Mouse (Mus musculus) hindbrain, postnatal 0 days (tissue): ENCODE results near the gene Cxcl5. TPM values are rescaled to one million over a fixed set of nuclear protein-coding genes. Genes with fewer than 3 reads are reported as not detected.
"Not testable (repeated sequence)": the region's sequence is repeated elsewhere in the genome, so short reads cannot be mapped to it uniquely, and the experiment has no call there.

Source experiments
- ATAC-seq: fragments of 200-750 bp; cut with Nextera tagmentation; 2 replicates; pipeline ENCODE4 v1.8.0; 2017; ENCODE audit warnings: mild to moderate bottlenecking, moderate TSS enrichment, moderate library complexity
- DNase-seq: peaks from one replicate; pipeline ENCODE4 v3.0.0-alpha.2; 2015; ENCODE audit warnings: low spot score
- H3K27ac ChIP-seq: fragments of 300-500 bp; sonication (generic); 2 replicates; pipeline ENCODE4 v1.5.1; 2014; ENCODE audit warnings: mild to moderate bottlenecking
- H3K27me3 ChIP-seq: fragments of 300-500 bp; sonication (generic); 2 replicates; pipeline ENCODE4 v1.6.1; 2014; ENCODE audit warnings: low read length, mixed read lengths; ENCODE audit not compliant: insufficient read depth
- H3K36me3 ChIP-seq: fragments of 300-500 bp; sonication (generic); 2 replicates; pipeline ENCODE4 v1.6.1; 2014; ENCODE audit warnings: low read length, mixed read lengths; ENCODE audit not compliant: insufficient read depth
- H3K4me1 ChIP-seq: fragments of 300-500 bp; sonication (generic); 2 replicates; pipeline ENCODE4 v1.6.1; 2014; ENCODE audit warnings: antibody characterized with exemption, low read length, mixed read lengths; ENCODE audit not compliant: insufficient read depth
- H3K4me2 ChIP-seq: fragments of 300-500 bp; sonication (generic); 2 replicates; pipeline ENCODE4 v1.6.1; 2014; ENCODE audit warnings: low read depth, mild to moderate bottlenecking, low read length, moderate library complexity, mixed read lengths
- H3K4me3 ChIP-seq: fragments of 300-500 bp; sonication (generic); 2 replicates; pipeline ENCODE4 v1.5.1; 2014; ENCODE audit warnings: low read length
- H3K9ac ChIP-seq: fragments of 300-500 bp; sonication (generic); replicated peaks from 2 replicates; pipeline ENCODE4 v1.6.1; 2014; ENCODE audit warnings: mild to moderate bottlenecking, low read length, moderate library complexity, mixed read lengths
- H3K9me3 ChIP-seq: fragments of 300-500 bp; sonication (generic); 2 replicates; pipeline ENCODE4 v1.6.1; 2016; ENCODE audit warnings: low read length, mixed read lengths
- CTCF ChIP-seq: IDR thresholded peaks from 2 replicates; pipeline ENCODE4 v1.5.1; 2016; ENCODE audit warnings: antibody characterized with exemption, control low read depth, low read depth
- WGBS: fragments of 180-500 bp; shearing (Covaris S2); extraction: QIAGEN DNeasy Blood & Tissue Kit; methylation state at CpG from one replicate; pipeline ENCODE4 v1.1.7; 2014; 5-methylcytosine and 5-hydroxymethylcytosine counted together
- polyA plus RNA-seq: library from polyadenylated mRNA; unstranded; fragments of >200 nt; fragmentation: Nextera tagmentation; extraction: Ambion mirVana; gene quantifications from 2 replicates; pipeline ENCODE4 v1.2.1, GENCODE M21; 2015
- total RNA-seq: library from RNA; depleted of rRNA; stranded (reverse); fragments of >200 nt; gene quantifications from 2 replicates; pipeline ENCODE4 v1.2.3, GENCODE M21; 2014

Gene Cxcl5
- total and polyA plus RNA-seq, 2 experiments from 2014 or later, result 0.28 TPM; not detected in 1

DNA sequence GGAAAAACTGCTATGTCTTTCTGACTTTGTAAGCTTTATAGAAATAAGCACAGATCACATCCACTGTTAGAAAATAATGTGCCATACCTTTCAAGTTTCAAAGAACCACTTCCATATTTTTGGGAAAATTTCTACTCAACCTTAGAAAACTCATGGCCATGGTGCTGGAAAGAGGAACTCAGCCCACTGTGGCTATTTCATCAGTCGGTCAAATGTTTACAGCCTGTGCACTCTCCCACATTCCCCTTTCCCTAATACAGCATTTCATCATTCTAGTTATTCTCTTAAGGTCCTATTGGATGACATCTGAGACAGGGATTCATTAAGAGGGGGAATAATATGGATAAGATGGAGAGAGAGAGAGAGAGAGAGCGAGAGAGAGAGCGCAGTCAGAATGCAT lies 24.5 kb downstream of the Cxcl5 start:
- no peaks in the 10 kb centered on the region for H3K27me3 ChIP-seq
- no peak overlapping the region for H3K27ac ChIP-seq
- H3K4me3 ChIP-seq, result no peak overlapping the region
- H3K4me2 ChIP-seq, result no peak overlapping the region
- H3K9me3 ChIP-seq, result no peaks in the 10 kb centered on the region
- TF ChIP-seq CTCF, result no peak
- no peak overlapping the region for H3K9ac ChIP-seq
- WGBS, result 86% methylated on average over 3 of the region's 3 CpGs
- H3K36me3 ChIP-seq, result no peaks in the 10 kb centered on the region
- ATAC-seq (no peak), DNase-seq (no peak)
- peaks cover 3% of the 10 kb centered on the region; the same call in 1 of the 2 replicates for H3K4me1 ChIP-seq

DNA sequence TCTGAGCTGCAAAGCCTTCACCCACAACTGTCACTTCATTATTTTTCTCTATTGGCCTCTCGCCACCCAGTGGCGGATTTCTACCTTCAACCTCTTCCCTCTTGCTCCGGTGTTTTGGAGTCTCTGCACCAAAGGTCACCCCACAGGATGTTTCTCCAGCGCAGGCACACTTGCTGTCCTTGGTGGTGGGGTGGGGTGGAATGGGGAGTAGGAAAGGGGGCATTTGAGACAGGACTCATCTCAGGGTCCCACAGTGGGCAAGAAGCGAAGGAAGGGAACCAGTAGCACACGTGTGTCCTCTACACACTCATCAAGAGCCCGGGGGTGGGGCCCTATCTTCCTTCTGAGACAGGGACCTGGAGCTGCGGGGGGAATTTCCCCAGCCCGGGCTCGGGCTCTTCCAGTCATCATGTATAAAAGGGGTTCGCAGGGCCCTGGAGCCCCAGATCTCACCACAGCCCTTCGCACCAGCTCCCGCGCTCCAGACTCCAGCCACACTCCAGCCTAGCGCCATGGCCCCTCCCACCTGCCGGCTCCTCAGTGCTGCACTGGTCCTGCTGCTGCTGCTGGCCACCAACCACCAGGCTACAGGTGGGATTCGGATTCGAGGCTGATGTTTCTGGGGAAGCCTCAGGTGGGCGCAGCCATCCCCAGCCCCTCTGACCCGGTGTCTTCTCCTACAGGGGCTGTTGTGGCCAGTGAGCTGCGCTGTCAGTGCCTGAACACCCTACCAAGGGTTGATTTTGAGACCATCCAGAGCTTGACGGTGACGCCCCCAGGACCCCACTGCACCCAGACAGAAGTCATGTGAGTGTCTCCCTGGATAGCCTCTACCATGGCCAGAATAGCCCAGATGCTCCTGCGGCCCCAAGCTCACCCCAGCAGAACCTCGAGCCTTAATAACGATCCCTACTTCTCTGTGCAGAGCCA lies 26.8 kb downstream of the Cxcl5 start, which contains the start of gene Cxcl3:
Cxcl3 (plus strand) TSS at position 445 of the 930 bp plus-strand sequence.
- no peaks in the 10 kb centered on the region for H3K36me3 ChIP-seq
- peak within 1 kb of the TSS; percentile 65 for H3K4me2 ChIP-seq
- H3K4me1 ChIP-seq, result peaks cover 3% of the 10 kb centered on the region; the same call in 1 of the 2 replicates
- 16% methylated on average over 25 of the region's 26 CpGs for WGBS
- H3K9me3 ChIP-seq, result no peaks in the 10 kb centered on the region
- H3K9ac ChIP-seq, result 0 out of 2 replicates have a peak within 1 kb of the TSS, but pooled peaks have one; percentile 10
- peak; percentile 51 for TF ChIP-seq CTCF
- peak; percentile 89 for ATAC-seq
- DNase-seq, result peak; percentile 70
- H3K27me3 ChIP-seq, result no peaks in the 10 kb centered on the region
- H3K27ac ChIP-seq, result no peak within 1 kb of the TSS
- H3K4me3 ChIP-seq, result peak within 1 kb of the TSS; percentile 30

DNA sequence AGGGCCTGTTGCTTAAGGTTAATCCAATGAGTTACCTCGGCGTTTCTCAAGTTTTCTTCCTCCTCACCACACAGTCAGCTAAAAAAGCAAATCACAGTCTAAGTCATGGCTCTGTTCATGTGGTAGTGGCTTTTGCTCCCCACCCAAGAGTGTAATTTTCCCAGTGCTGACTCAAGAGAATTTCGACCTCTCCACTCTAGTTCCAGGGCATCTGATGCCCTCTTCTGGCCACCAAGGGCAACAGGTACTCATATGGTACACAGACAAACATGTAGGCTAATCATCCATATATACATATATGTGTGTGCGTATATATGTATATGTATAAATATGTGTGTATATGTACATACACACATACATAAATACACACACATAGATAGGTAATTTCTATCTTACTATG lies 29.0 kb downstream of the Cxcl5 start:
- peak; percentile 37 for TF ChIP-seq CTCF
- H3K9ac ChIP-seq, result no peak overlapping the region
- 77% methylated on average over 4 of the region's 4 CpGs for WGBS
- ATAC-seq (no peak), DNase-seq (peak; percentile 8)
- no peaks in the 10 kb centered on the region for H3K36me3 ChIP-seq
- no peaks in the 10 kb centered on the region for H3K27me3 ChIP-seq
- peaks cover 3% of the 10 kb centered on the region; the same call in 1 of the 2 replicates for H3K4me1 ChIP-seq
- H3K27ac ChIP-seq, result no peak overlapping the region
- H3K4me2 ChIP-seq, result no peak overlapping the region
- no peaks in the 10 kb centered on the region for H3K9me3 ChIP-seq
- H3K4me3 ChIP-seq, result no peak overlapping the region

DNA sequence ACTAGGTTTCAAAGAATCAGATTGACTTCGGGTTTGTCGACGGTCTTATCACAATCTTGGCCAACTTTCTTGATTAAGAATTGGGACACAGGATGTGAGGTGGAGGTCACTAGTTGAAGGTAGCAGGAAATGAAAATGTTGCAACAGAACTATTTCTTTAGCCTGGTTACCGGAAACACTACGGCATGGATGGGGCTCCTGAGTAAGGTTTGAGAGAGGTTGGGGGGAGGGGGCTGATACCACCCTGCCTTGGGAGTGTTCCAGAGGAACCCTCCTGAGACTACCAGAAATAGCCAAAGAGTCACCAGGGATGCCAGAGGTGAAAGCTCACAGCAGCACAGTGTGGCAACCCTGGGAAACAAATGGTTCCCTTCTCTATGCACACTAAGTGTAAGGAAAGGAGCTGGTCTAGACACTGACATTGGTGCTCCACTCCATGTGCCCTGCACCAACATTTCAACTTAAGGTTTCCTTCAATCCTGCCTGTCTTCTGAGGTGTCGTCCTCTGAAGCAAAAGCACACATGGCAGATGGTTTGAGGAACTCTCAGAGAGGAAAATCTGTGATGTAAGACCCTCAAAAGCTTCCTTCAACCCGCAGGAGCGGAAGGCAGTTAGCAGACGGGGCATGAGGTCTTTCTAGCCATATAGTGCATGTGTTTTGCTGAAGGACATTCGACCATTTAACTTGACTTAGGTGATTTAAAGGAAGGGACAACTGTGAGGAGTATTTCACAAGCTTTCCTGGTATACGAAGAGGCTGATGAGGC lies 30.3 kb downstream of the Cxcl5 start:
- no peak overlapping the region for H3K4me3 ChIP-seq
- no peaks in the 10 kb centered on the region for H3K9me3 ChIP-seq
- H3K4me1 ChIP-seq, result peaks cover 3% of the 10 kb centered on the region; the same call in 1 of the 2 replicates
- no peak for TF ChIP-seq CTCF
- H3K27ac ChIP-seq, result no peak overlapping the region
- ATAC-seq (no peak), DNase-seq (no peak)
- no peaks in the 10 kb centered on the region for H3K36me3 ChIP-seq
- no peaks in the 10 kb centered on the region for H3K27me3 ChIP-seq
- H3K4me2 ChIP-seq, result no peak overlapping the region
- no peak overlapping the region for H3K9ac ChIP-seq
- WGBS, result 84% methylated on average over 11 of the region's 11 CpGs

DNA sequence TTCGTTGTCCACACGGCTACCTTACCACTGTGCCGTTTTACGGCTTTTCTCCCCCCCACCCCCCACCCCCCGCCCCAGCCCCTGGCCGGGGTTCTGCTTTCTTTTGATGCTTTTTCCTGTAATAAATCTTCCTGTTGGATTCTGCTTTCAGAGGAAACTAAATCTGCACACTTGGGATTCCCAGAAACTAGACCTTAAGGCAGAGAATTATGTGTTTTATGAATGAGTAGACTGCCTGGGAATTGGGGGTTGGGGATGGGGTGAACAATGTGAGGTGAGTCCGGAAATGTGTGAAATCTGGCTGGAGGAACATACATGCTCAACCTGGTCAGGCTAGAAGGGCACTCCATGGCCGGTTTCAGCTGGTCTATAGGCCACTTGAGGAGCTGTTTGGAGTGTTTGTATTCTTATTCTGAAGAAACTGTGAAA lies 30.9 kb downstream of the Cxcl5 start:
- no peak overlapping the region for H3K4me2 ChIP-seq
- peaks cover 3% of the 10 kb centered on the region; the same call in 1 of the 2 replicates for H3K4me1 ChIP-seq
- WGBS, result 83% methylated on average over 8 of the region's 8 CpGs
- DNase-seq, result no peak
- no peaks in the 10 kb centered on the region for H3K9me3 ChIP-seq
- H3K36me3 ChIP-seq, result no peaks in the 10 kb centered on the region
- H3K27ac ChIP-seq, result no peak overlapping the region
- no peaks in the 10 kb centered on the region for H3K27me3 ChIP-seq
- TF ChIP-seq CTCF, result no peak
- no peak overlapping the region for H3K4me3 ChIP-seq
- ATAC-seq, result no peak
- no peak overlapping the region for H3K9ac ChIP-seq

DNA sequence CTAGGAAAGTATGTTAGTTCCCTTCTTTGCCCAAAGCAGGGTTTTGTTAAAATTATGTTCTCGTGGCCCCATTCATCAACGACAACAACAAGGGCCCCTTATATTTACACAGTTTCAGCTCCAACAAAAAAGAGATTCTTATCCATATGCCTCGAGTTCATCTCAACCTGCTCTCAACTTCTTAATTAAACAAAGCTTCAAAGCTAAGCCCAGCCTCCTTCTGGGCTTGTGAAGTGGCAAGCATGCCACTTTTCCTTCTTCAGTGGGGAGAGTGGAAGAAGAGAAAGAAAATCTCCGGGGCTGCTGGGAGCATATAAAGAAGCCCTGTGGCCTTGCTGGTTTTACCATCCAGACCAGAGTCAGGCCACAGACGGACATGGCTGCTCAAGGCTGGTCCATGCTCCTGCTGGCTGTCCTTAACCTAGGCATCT lies 35.0 kb downstream of the Cxcl5 start, which contains the start of gene Cxcl15:
Cxcl15 (plus strand) TSS at position 340 of the 431 bp plus-strand sequence.
- 72% methylated on average over 5 of the region's 5 CpGs for WGBS
- no peak for ATAC-seq
- Histone ChIP-seq H3K4me2 (no peak within 1 kb of the TSS), H3K36me3 (no peaks in the 10 kb centered on the region), H3K27ac (no peak within 1 kb of the TSS), H3K27me3 (no peaks in the 10 kb centered on the region), H3K9me3 (no peaks in the 10 kb centered on the region), H3K4me1 (no peaks in the 10 kb centered on the region), H3K9ac (no peak within 1 kb of the TSS), H3K4me3 (no peak within 1 kb of the TSS)
- no peak for DNase-seq
- TF ChIP-seq CTCF, result no peak

DNA sequence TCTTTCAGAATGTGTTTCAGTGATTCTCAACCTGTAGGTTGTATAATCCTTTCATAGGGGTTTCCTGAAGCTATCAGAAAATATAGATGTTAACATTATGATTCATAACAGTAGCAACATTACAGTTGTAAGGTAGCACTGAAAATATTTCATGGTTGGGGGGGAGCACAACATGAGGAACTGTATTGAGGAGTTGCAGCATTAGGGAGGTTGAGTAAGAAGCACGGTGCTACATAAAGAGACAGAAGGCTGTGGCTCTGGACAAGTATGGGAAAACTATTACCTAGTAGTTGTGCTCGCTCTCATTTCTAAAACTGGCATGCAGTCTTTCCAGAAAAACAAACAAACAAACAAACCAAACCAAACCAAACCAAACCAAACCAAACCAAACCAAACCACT lies 36.2 kb downstream of the Cxcl5 start:
- not testable (repeated sequence) for H3K4me3 ChIP-seq, ATAC-seq, DNase-seq, H3K27ac ChIP-seq, H3K9me3 ChIP-seq, H3K9ac ChIP-seq, H3K4me1 ChIP-seq, H3K4me2 ChIP-seq, H3K36me3 ChIP-seq, H3K27me3 ChIP-seq
- WGBS, result 75% methylated on average over 2 of the region's 2 CpGs
